Mouse (Mus musculus): Measurements from ENCODE around the gene Tcf20. TPM values are rescaled to one million over a fixed set of nuclear protein-coding genes. Genes with fewer than 3 reads are reported as not detected.

The Tcf20 gene
- total and polyA plus RNA-seq, 3 experiments = 27.0 to 47.2 (median 29.0) TPM

GRCm38 (mm10) chr15:82825866-82826265 is 161.8 kb downstream of the Tcf20 start:
- H3K36me3 ChIP-seq (replicated peaks in 1 of 2; ENCODE audit: control insufficient read depth in 1 of 2, insufficient read depth in 1 of 2, low read length in 1 of 2) = peaks cover 10 to 79% of the 10 kb centered on the region in 2 experiments
- no peak overlapping the region for H3K27ac ChIP-seq (ENCODE audit: insufficient read depth, low read depth)
- H3K4me2 ChIP-seq (ENCODE audit: insufficient read depth, low read depth, poor library complexity, severe bottlenecking) = no peak overlapping the region
- in situ Hi-C loops (cut with MboI; ENCODE audit: low pct_ligation_motif_present, low pct_unique_long_range_greater_than_20kb, low sequenced_read_pairs) = no loop called here
- no peaks in the 10 kb centered on the region for H3K27me3 ChIP-seq (replicated peaks)
- H3K9ac ChIP-seq (ENCODE audit: insufficient read depth, low read depth) = no peak overlapping the region
- H3K4me1 ChIP-seq (ENCODE audit: control insufficient read depth in 1 of 2, insufficient read depth in 2 of 2) = peaks cover 4 to 18% of the 10 kb centered on the region in 2 experiments; a peak in 3 of 4 replicates
- H3K79me2 ChIP-seq (replicated peaks; ENCODE audit: control insufficient read depth, extremely low read depth, insufficient read depth, poor library complexity, severe bottlenecking) = peaks cover 5% of the 10 kb centered on the region; the same call in 1 of the 2 replicates
- H3K4me3 ChIP-seq (replicated peaks in 1 of 3; ENCODE audit: low read depth in 2 of 3, low read length in 2 of 3, poor library complexity in 1 of 3) = no peak overlapping the region
- TF ChIP-seq IRF4 (IDR thresholded peaks at IDR 0.05; ENCODE audit: low read depth, low read length) (no peak), SIN3A (IDR thresholded peaks at IDR 0.05; ENCODE audit: low read length) (no peak), ZMIZ1 (IDR thresholded peaks at IDR 0.05; ENCODE audit: low read depth, low read length) (no peak), USF1 (IDR thresholded peaks at IDR 0.05; ENCODE audit: low read depth, low read length) (no peak), HCFC1 (IDR thresholded peaks at IDR 0.05; ENCODE audit: low read depth, low read length) (no peak), POLR2AphosphoS2 (IDR thresholded peaks at IDR 0.05; ENCODE audit: low read depth, low read length) (no peak), SMC3 (IDR thresholded peaks at IDR 0.05; ENCODE audit: low read depth, low read length) (no peak), MAZ (IDR thresholded peaks at IDR 0.05; ENCODE audit: low read depth, low read length) (no peak), ZC3H11A (IDR thresholded peaks at IDR 0.05; ENCODE audit: low read depth, low read length) (no peak), MEF2A (IDR thresholded peaks at IDR 0.05; ENCODE audit: borderline replicate concordance, low read depth, low read length) (no peak), TCF12 (IDR thresholded peaks at IDR 0.05; ENCODE audit: low read depth, low read length) (no peak), KAT2A (IDR thresholded peaks at IDR 0.05; ENCODE audit: insufficient replicate concordance, low read length) (no peak), PAX5 (IDR thresholded peaks at IDR 0.05; ENCODE audit: low read length) (no peak), MAX (IDR thresholded peaks at IDR 0.05; ENCODE audit: low read length) (no peak), GABPA (IDR thresholded peaks at IDR 0.05; ENCODE audit: insufficient replicate concordance, low read depth, low read length) (no peak), ETS1 (conservative IDR thresholded peaks at IDR 0.05; ENCODE audit: low read depth, low read length) (no peak)
- DNase-seq (ENCODE audit: extremely low read depth) = no peak
- H3K9me3 ChIP-seq (replicated peaks; ENCODE audit: low read length) = no peaks in the 10 kb centered on the region
- dilution Hi-C loops (cut with MboI; ENCODE audit: extremely low pct_ligation_motif_present, extremely low pct_unique_long_range_greater_than_20kb, low sequenced_read_pairs) = no loop called here

GRCm38 (mm10) chr15:82822347-82822746 is 165.3 kb downstream of the Tcf20 start:
- peaks cover 4% of the 10 kb centered on the region; the same call in 1 of the 2 replicates for H3K79me2 ChIP-seq (replicated peaks; ENCODE audit: control insufficient read depth, extremely low read depth, insufficient read depth, poor library complexity, severe bottlenecking)
- no peak overlapping the region for H3K4me2 ChIP-seq (ENCODE audit: insufficient read depth, low read depth, poor library complexity, severe bottlenecking)
- no peak overlapping the region for H3K9ac ChIP-seq (ENCODE audit: insufficient read depth, low read depth)
- no peaks in the 10 kb centered on the region for H3K9me3 ChIP-seq (replicated peaks; ENCODE audit: low read length)
- peaks cover 4 to 26% of the 10 kb centered on the region in 2 experiments; a peak in 3 of 4 replicates for H3K4me1 ChIP-seq (ENCODE audit: control insufficient read depth in 1 of 2, insufficient read depth in 2 of 2)
- no peak for DNase-seq (ENCODE audit: extremely low read depth)
- dilution Hi-C loops (cut with MboI; ENCODE audit: extremely low pct_ligation_motif_present, extremely low pct_unique_long_range_greater_than_20kb, low sequenced_read_pairs) = no loop called here
- H3K27me3 ChIP-seq (replicated peaks) = no peaks in the 10 kb centered on the region
- peaks cover 10 to 80% of the 10 kb centered on the region in 2 experiments for H3K36me3 ChIP-seq (replicated peaks in 1 of 2; ENCODE audit: control insufficient read depth in 1 of 2, insufficient read depth in 1 of 2, low read length in 1 of 2)
- TF ChIP-seq MEF2A (IDR thresholded peaks at IDR 0.05; ENCODE audit: borderline replicate concordance, low read depth, low read length) = no peak
- TF ChIP-seq USF2 (conservative IDR thresholded peaks at IDR 0.05; ENCODE audit: low read depth, low read length) = no peak
- TF ChIP-seq CHD1 (IDR thresholded peaks at IDR 0.05; ENCODE audit: low read depth, low read length) = no peak
- TF ChIP-seq TBP (conservative IDR thresholded peaks at IDR 0.05; ENCODE audit: low read depth, low read length) = no peak
- no peak for TF ChIP-seq MAX (IDR thresholded peaks at IDR 0.05; ENCODE audit: low read length)
- TF ChIP-seq ELF1 (IDR thresholded peaks at IDR 0.05; ENCODE audit: low read depth, low read length) = no peak
- TF ChIP-seq ZMIZ1 (IDR thresholded peaks at IDR 0.05; ENCODE audit: low read depth, low read length) = no peak
- no peak for TF ChIP-seq ZC3H11A (IDR thresholded peaks at IDR 0.05; ENCODE audit: low read depth, low read length)
- no peak for TF ChIP-seq MYC (IDR thresholded peaks at IDR 0.05; ENCODE audit: low read depth, low read length)
- no peak for TF ChIP-seq RAD21 (IDR thresholded peaks at IDR 0.05; ENCODE audit: low read depth, low read length)
- TF ChIP-seq HCFC1 (IDR thresholded peaks at IDR 0.05; ENCODE audit: low read depth, low read length) = no peak
- no peak for TF ChIP-seq UBTF (IDR thresholded peaks at IDR 0.05; ENCODE audit: low read depth, low read length)
- no peak overlapping the region for H3K4me3 ChIP-seq (replicated peaks in 1 of 3; ENCODE audit: low read depth in 2 of 3, low read length in 2 of 3, poor library complexity in 1 of 3)
- H3K27ac ChIP-seq (ENCODE audit: insufficient read depth, low read depth) = no peak overlapping the region
- in situ Hi-C loops (cut with MboI; ENCODE audit: low pct_ligation_motif_present, low pct_unique_long_range_greater_than_20kb, low sequenced_read_pairs) = loop anchor here (25.0 kb wide), 1 partner anchor 390 kb away; no protein-coding TSS in a partner anchor

Data from CH12.LX (cell line).